Mouse (Mus musculus) cerebellum, adult 11-12 months (tissue): ENCODE data around the gene Pik3c2g.

Experiments
- DNase-seq: peaks from one replicate; pipeline ENCODE4 v3.0.0; 2022

Gene Pik3c2g

GRCm38 (mm10) chr6:139947106-139947879 lies 360.3 kb downstream of the Pik3c2g start:
- no peak for DNase-seq

- no peak for DNase-seq
Observed at GRCm38 (mm10) chr6:139953596-139953995, 366.6 kb downstream of the Pik3c2g start.

GRCm38 (mm10) chr6:139957531-139958241 lies 370.7 kb downstream of the Pik3c2g start:
- no peak for DNase-seq

GRCm38 (mm10) chr6:139963775-139964174 lies 376.8 kb downstream of the Pik3c2g start:
- DNase-seq, result no peak

- DNase-seq, result no peak
Observed at GRCm38 (mm10) chr6:139964895-139965294, 377.9 kb downstream of the Pik3c2g start.

GRCm38 (mm10) chr6:139966684-139967083 lies 379.7 kb downstream of the Pik3c2g start:
- no peak for DNase-seq

GRCm38 (mm10) chr6:139971608-139972298 lies 384.7 kb downstream of the Pik3c2g start:
- DNase-seq, result no peak

GRCm38 (mm10) chr6:139974668-139975067 lies 387.6 kb downstream of the Pik3c2g start:
- DNase-seq, result no peak

- no peak for DNase-seq
Observed at GRCm38 (mm10) chr6:139978114-139978513, 391.1 kb downstream of the Pik3c2g start.

- no peak for DNase-seq
Observed at GRCm38 (mm10) chr6:139981061-139981460, 394.0 kb downstream of the Pik3c2g start.

- no peak for DNase-seq
Observed at GRCm38 (mm10) chr6:139984069-139984468, 397.0 kb downstream of the Pik3c2g start.

GRCm38 (mm10) chr6:139986564-139986963 lies 399.5 kb downstream of the Pik3c2g start:
- DNase-seq, result no peak

GRCm38 (mm10) chr6:139989075-139989474 lies 402.1 kb downstream of the Pik3c2g start:
- DNase-seq, result no peak

- DNase-seq, result no peak
Observed at GRCm38 (mm10) chr6:139989597-139989996, 402.6 kb downstream of the Pik3c2g start.

GRCm38 (mm10) chr6:140005181-140005580 lies 418.2 kb downstream of the Pik3c2g start:
- DNase-seq, result no peak
